Mouse (Mus musculus): ENCODE measurements around the gene Dcpp1.

GRCm38 (mm10) chr17:23931157-23931556 lies 50.5 kb downstream of the Dcpp1 start:
- TF ChIP-seq CTCF (IDR thresholded peaks at IDR 0.05; ENCODE audit: low read depth) (no peak), EP300 (IDR thresholded peaks at IDR 0.05; ENCODE audit: low read depth) (no peak)
